Mouse (Mus musculus): ENCODE results near the gene Itih2. TPM values are rescaled to one million over a fixed set of nuclear protein-coding genes. Genes with fewer than 3 reads are reported as not detected.

The Itih2 gene
- polyA plus RNA-seq, 1 experiment from 2014 or later: 6.1 TPM

GRCm38 (mm10) chr2:10100471-10100870 is 30.7 kb downstream of the Itih2 start:
- WGBS (ENCODE audit: insufficient replicate concordance): 66% methylated on average over 2 of the region's 2 CpGs
- H3K4me1 ChIP-seq (ENCODE audit: control insufficient read depth, insufficient read depth, low read length): no peaks in the 10 kb centered on the region
- H3K4me2 ChIP-seq: no peak overlapping the region
- no peak for ATAC-seq (replicated peaks; ENCODE audit: insufficient number of reproducible peaks, low FRiP score, low TSS enrichment)
- no peak overlapping the region for H3K4me3 ChIP-seq (ENCODE audit: low read depth, low read length)
- no peaks in the 10 kb centered on the region for H3K27me3 ChIP-seq (ENCODE audit: control insufficient read depth, insufficient read depth, low read length)
- no peaks in the 10 kb centered on the region for H3K36me3 ChIP-seq (ENCODE audit: control insufficient read depth, insufficient read depth, low read length)
- no peak overlapping the region for H3K9ac ChIP-seq (ENCODE audit: low read depth, low read length)
- no peak overlapping the region for H3K27ac ChIP-seq (ENCODE audit: low read depth, low read length)
- no peaks in the 10 kb centered on the region for H3K9me3 ChIP-seq (replicated peaks; ENCODE audit: control insufficient read depth, low read length)

- no peaks in the 10 kb centered on the region for H3K27me3 ChIP-seq (ENCODE audit: control insufficient read depth, insufficient read depth, low read length)
- no peaks in the 10 kb centered on the region for H3K4me1 ChIP-seq (ENCODE audit: control insufficient read depth, insufficient read depth, low read length)
- H3K9ac ChIP-seq (ENCODE audit: low read depth, low read length): no peak overlapping the region
- no peak for ATAC-seq (replicated peaks; ENCODE audit: insufficient number of reproducible peaks, low FRiP score, low TSS enrichment)
- no peaks in the 10 kb centered on the region for H3K9me3 ChIP-seq (replicated peaks; ENCODE audit: control insufficient read depth, low read length)
- H3K4me3 ChIP-seq (ENCODE audit: low read depth, low read length): no peak overlapping the region
- no peaks in the 10 kb centered on the region for H3K36me3 ChIP-seq (ENCODE audit: control insufficient read depth, insufficient read depth, low read length)
- no peak overlapping the region for H3K4me2 ChIP-seq
- no peak overlapping the region for H3K27ac ChIP-seq (ENCODE audit: low read depth, low read length)
- 37% methylated on average over 9 of the region's 9 CpGs for WGBS (ENCODE audit: insufficient replicate concordance)
These were observed 32.5 kb downstream of the Itih2 start for GRCm38 (mm10) chr2:10098598-10099215.

- no peak for ATAC-seq (replicated peaks; ENCODE audit: insufficient number of reproducible peaks, low FRiP score, low TSS enrichment)
- 84% methylated on average over 14 of the region's 14 CpGs for WGBS (ENCODE audit: insufficient replicate concordance)
- Histone ChIP-seq H3K36me3 (ENCODE audit: control insufficient read depth, insufficient read depth, low read length) (peaks cover 14% of the 10 kb centered on the region), H3K4me3 (ENCODE audit: low read depth, low read length) (no peak overlapping the region), H3K9ac (ENCODE audit: low read depth, low read length) (no peak overlapping the region), H3K9me3 (replicated peaks; ENCODE audit: control insufficient read depth, low read length) (no peaks in the 10 kb centered on the region), H3K27me3 (ENCODE audit: control insufficient read depth, insufficient read depth, low read length) (no peaks in the 10 kb centered on the region), H3K4me2 (no peak overlapping the region), H3K4me1 (ENCODE audit: control insufficient read depth, insufficient read depth, low read length) (no peaks in the 10 kb centered on the region), H3K27ac (ENCODE audit: low read depth, low read length) (no peak overlapping the region)
These were observed 36.7 kb downstream of the Itih2 start for GRCm38 (mm10) chr2:10094327-10095100.

- Histone ChIP-seq H3K27ac (ENCODE audit: low read depth, low read length) (no peak overlapping the region), H3K4me1 (ENCODE audit: control insufficient read depth, insufficient read depth, low read length) (peaks cover 2% of the 10 kb centered on the region; the same call in 1 of the 2 replicates), H3K36me3 (ENCODE audit: control insufficient read depth, insufficient read depth, low read length) (peaks cover 14% of the 10 kb centered on the region), H3K4me3 (ENCODE audit: low read depth, low read length) (no peak overlapping the region), H3K9ac (ENCODE audit: low read depth, low read length) (no peak overlapping the region), H3K4me2 (no peak overlapping the region), H3K27me3 (ENCODE audit: control insufficient read depth, insufficient read depth, low read length) (no peaks in the 10 kb centered on the region), H3K9me3 (replicated peaks; ENCODE audit: control insufficient read depth, low read length) (no peaks in the 10 kb centered on the region)
- 92% methylated on average over 8 of the region's 8 CpGs for whole genome bisulfite sequencing (ENCODE audit: insufficient replicate concordance)
- ATAC-seq (replicated peaks; ENCODE audit: insufficient number of reproducible peaks, low FRiP score, low TSS enrichment): no peak
These were observed 43.8 kb downstream of the Itih2 start for GRCm38 (mm10) chr2:10087256-10087850.

GRCm38 (mm10) chr2:10082737-10083136 is 48.5 kb downstream of the Itih2 start:
- Histone ChIP-seq H3K9ac (ENCODE audit: low read depth, low read length) (no peak overlapping the region), H3K27ac (ENCODE audit: low read depth, low read length) (no peak overlapping the region), H3K36me3 (ENCODE audit: control insufficient read depth, insufficient read depth, low read length) (no peaks in the 10 kb centered on the region), H3K4me1 (ENCODE audit: control insufficient read depth, insufficient read depth, low read length) (peaks cover 18% of the 10 kb centered on the region), H3K9me3 (replicated peaks; ENCODE audit: control insufficient read depth, low read length) (no peaks in the 10 kb centered on the region), H3K4me3 (ENCODE audit: low read depth, low read length) (no peak overlapping the region), H3K4me2 (no peak overlapping the region), H3K27me3 (ENCODE audit: control insufficient read depth, insufficient read depth, low read length) (no peaks in the 10 kb centered on the region)
- ATAC-seq (replicated peaks; ENCODE audit: insufficient number of reproducible peaks, low FRiP score, low TSS enrichment): no peak
- WGBS (ENCODE audit: insufficient replicate concordance): 77% methylated on average over 1 of the region's 1 CpGs

- Histone ChIP-seq H3K4me3 (ENCODE audit: low read depth, low read length) (peak overlapping the region; percentile 28), H3K9me3 (replicated peaks; ENCODE audit: control insufficient read depth, low read length) (no peaks in the 10 kb centered on the region), H3K4me1 (ENCODE audit: control insufficient read depth, insufficient read depth, low read length) (peaks cover 20% of the 10 kb centered on the region), H3K36me3 (ENCODE audit: control insufficient read depth, insufficient read depth, low read length) (no peaks in the 10 kb centered on the region), H3K4me2 (peak overlapping the region; percentile 74), H3K27ac (ENCODE audit: low read depth, low read length) (no peak overlapping the region), H3K27me3 (ENCODE audit: control insufficient read depth, insufficient read depth, low read length) (no peaks in the 10 kb centered on the region), H3K9ac (ENCODE audit: low read depth, low read length) (no peak overlapping the region)
- ATAC-seq (replicated peaks; ENCODE audit: insufficient number of reproducible peaks, low FRiP score, low TSS enrichment): no peak
- WGBS (ENCODE audit: insufficient replicate concordance): 86% methylated on average over 5 of the region's 5 CpGs
These were observed 49.6 kb downstream of the Itih2 start for GRCm38 (mm10) chr2:10081453-10082080.

- peak within 1 kb of the TSS; percentile 83 for H3K4me2 ChIP-seq
- under 1% methylated on average over 61 of the region's 61 CpGs for WGBS (ENCODE audit: insufficient replicate concordance)
- H3K4me1 ChIP-seq (ENCODE audit: control insufficient read depth, insufficient read depth, low read length): peaks cover 23% of the 10 kb centered on the region
- H3K27me3 ChIP-seq (ENCODE audit: control insufficient read depth, insufficient read depth, low read length): no peaks in the 10 kb centered on the region
- peak; percentile 91 for ATAC-seq (replicated peaks; ENCODE audit: insufficient number of reproducible peaks, low FRiP score, low TSS enrichment)
- no peaks in the 10 kb centered on the region for H3K36me3 ChIP-seq (ENCODE audit: control insufficient read depth, insufficient read depth, low read length)
- H3K9ac ChIP-seq (ENCODE audit: low read depth, low read length): peak within 1 kb of the TSS; percentile 100
- H3K4me3 ChIP-seq (ENCODE audit: low read depth, low read length): peak within 1 kb of the TSS; percentile 82
- H3K27ac ChIP-seq (ENCODE audit: low read depth, low read length): peak within 1 kb of the TSS; percentile 92
- H3K9me3 ChIP-seq (replicated peaks; ENCODE audit: control insufficient read depth, low read length): no peaks in the 10 kb centered on the region
These were observed 50.7 kb downstream of the Itih2 start, which contains the start of the genes Atp5c1 and Kin for GRCm38 (mm10) chr2:10080310-10081010. TSS of gene Atp5c1 (minus strand) at chr2:10080510. TSS of gene Kin (plus strand) at chr2:10080593.

GRCm38 (mm10) chr2:10079745-10080309 is 51.4 kb downstream of the Itih2 start:
- Histone ChIP-seq H3K27ac (ENCODE audit: low read depth, low read length) (peak overlapping the region; percentile 92), H3K27me3 (ENCODE audit: control insufficient read depth, insufficient read depth, low read length) (no peaks in the 10 kb centered on the region), H3K4me3 (ENCODE audit: low read depth, low read length) (peak overlapping the region; percentile 82), H3K4me1 (ENCODE audit: control insufficient read depth, insufficient read depth, low read length) (peaks cover 29% of the 10 kb centered on the region), H3K9ac (ENCODE audit: low read depth, low read length) (peak overlapping the region; percentile 100), H3K36me3 (ENCODE audit: control insufficient read depth, insufficient read depth, low read length) (no peaks in the 10 kb centered on the region), H3K9me3 (replicated peaks; ENCODE audit: control insufficient read depth, low read length) (no peaks in the 10 kb centered on the region), H3K4me2 (peak overlapping the region; percentile 83)
- ATAC-seq (replicated peaks; ENCODE audit: insufficient number of reproducible peaks, low FRiP score, low TSS enrichment): peak; percentile 40; the same call in 1 of the 2 replicates
- WGBS (ENCODE audit: insufficient replicate concordance): under 1% methylated on average over 28 of the region's 28 CpGs
